Mouse (Mus musculus) liver, embryonic 14.5 days (tissue): ENCODE measurements around the gene Lrba.

ENCODE experiments used
- CTCF ChIP-seq: IDR thresholded peaks from 2 replicates; pipeline ENCODE4 v1.5.1; 2016; ENCODE audit warnings: antibody characterized with exemption, low read depth, control low read depth
- EP300 ChIP-seq: IDR thresholded peaks from 2 replicates; pipeline ENCODE4 v1.6.1; 2016; ENCODE audit warnings: antibody characterized with exemption, low read depth

- TF ChIP-seq CTCF: no peak
- no peak for TF ChIP-seq EP300
Observed at GRCm38 (mm10) chr3:86646771-86647170, 422.3 kb downstream of the Lrba start.
